Mouse (Mus musculus): ENCODE measurements at regions not wholly inside any gene's neighbourhood (a gene's known extent, or its start where the extent isn't known, plus 50 kb on each side); places are given as distances from the start of the nearest gene placed in this dataset.
A peak's percentile ranks its signal among the peaks of the same experiment; 100 is the strongest.

DNA sequence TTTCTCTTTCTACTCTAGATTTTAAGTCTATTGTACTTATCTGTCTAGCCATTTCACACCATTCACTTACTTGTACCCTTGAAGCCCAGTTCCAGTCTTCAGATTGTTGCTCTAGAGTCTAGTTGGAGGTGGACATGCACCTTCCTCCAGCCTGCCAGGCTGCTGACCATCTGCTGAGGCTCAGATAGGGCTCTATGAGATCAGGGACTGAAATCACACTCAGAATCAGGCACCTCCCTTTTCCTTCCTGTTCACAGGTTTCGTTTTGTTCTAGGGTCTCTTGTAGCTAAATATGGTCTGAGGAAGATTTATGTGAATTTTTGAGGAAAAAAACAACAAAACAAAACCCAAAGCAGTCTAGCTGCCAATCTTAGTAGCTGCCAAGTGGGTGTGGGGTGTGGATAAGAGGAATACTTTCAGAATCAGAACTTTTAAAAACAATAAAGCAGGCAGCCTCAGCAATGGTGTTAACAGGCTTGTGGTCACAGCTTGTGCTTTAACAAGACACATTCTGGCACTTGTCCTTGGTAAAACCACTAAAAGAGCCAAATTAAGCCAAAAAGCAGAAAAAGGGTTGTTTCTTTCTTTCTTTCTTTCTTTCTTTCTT, 225.9 kb upstream of the Gvin1 start:
- peak; percentile 2 for DNase-seq
